Mouse (Mus musculus): ENCODE measurements around the gene Cyp2j12. TPM values are rescaled to one million over a fixed set of nuclear protein-coding genes. Genes with fewer than 3 reads are reported as not detected.

The Cyp2j12 gene
- polyA plus RNA-seq, 1 experiment from 2014 or later: not detected

Other genes starting within 250 kb of the Cyp2j12 start
- 11.5 and 11.6 TPM in 2 replicates for gene Hook1, start 173.9 kb downstream of the Cyp2j12 start, polyA plus RNA-seq (2014; fragmentation: Nextera tagmentation; extraction: Ambion mirVana)
- 0.09 TPM in 1 of 2 replicates, not detected in the other for gene Cyp2j13, start 63.6 kb downstream of the Cyp2j12 start, polyA plus RNA-seq (2014; fragmentation: Nextera tagmentation; extraction: Ambion mirVana)
- gene Cyp2j7, start 95.5 kb upstream of the Cyp2j12 start, polyA plus RNA-seq (2014; fragmentation: Nextera tagmentation; extraction: Ambion mirVana): not detected in 2 replicates
- not detected in 2 replicates for gene Cyp2j11, start 207.5 kb upstream of the Cyp2j12 start, polyA plus RNA-seq (2014; fragmentation: Nextera tagmentation; extraction: Ambion mirVana)